Mouse (Mus musculus): ENCODE data around the gene Banp. TPM values are rescaled to one million over a fixed set of nuclear protein-coding genes. Genes with fewer than 3 reads are reported as not detected.
A peak's percentile ranks its signal among the peaks of the same experiment; 100 is the strongest.

The Banp gene
- total RNA-seq, 2 experiments from 2014 or later = 8.8 to 18.7 TPM

GRCm38 (mm10) chr8:121947047-121947752 is 2.4 kb upstream of the Banp start:
- TF ChIP-seq CTCF (IDR thresholded peaks at IDR 0.05) = no peak
- peak overlapping the region; percentile 78 for H3K27ac ChIP-seq
- intact Hi-C loops (cut with DNase I) = no loop called here
- no peak for DNase-seq
- H3K4me3 ChIP-seq = peak overlapping the region; percentile 60

- DNase-seq = peak; percentile 89
- intact Hi-C loops (cut with DNase I) = no loop called here
- no peak for TF ChIP-seq CTCF (IDR thresholded peaks at IDR 0.05)
- Histone ChIP-seq H3K27ac (peak overlapping the region; percentile 78), H3K4me3 (peak overlapping the region; percentile 60)
These were observed 1.8 kb upstream of the Banp start for GRCm38 (mm10) chr8:121947753-121948141.

- H3K27ac ChIP-seq = peak overlapping the region; percentile 78
- intact Hi-C loops (cut with DNase I) = no loop called here
- no peak for DNase-seq
- peak overlapping the region; percentile 60 for H3K4me3 ChIP-seq
- no peak for TF ChIP-seq CTCF (IDR thresholded peaks at IDR 0.05)
These were observed 1.0 kb upstream of the Banp start for GRCm38 (mm10) chr8:121948321-121949145.

GRCm38 (mm10) chr8:121949941-121950748 is 595 bp downstream of the Banp start:
- TF ChIP-seq CTCF (IDR thresholded peaks at IDR 0.05) = no peak
- peak; percentile 99 for DNase-seq
- intact Hi-C loops (cut with DNase I) = no loop called here
- H3K27ac ChIP-seq = peak overlapping the region; percentile 98
- peak overlapping the region; percentile 96 for H3K4me3 ChIP-seq

- Histone ChIP-seq H3K27ac (peak overlapping the region; percentile 98), H3K4me3 (peak overlapping the region; percentile 96)
- DNase-seq = peak; percentile 90
- intact Hi-C loops (cut with DNase I) = no loop called here
- peak; percentile 37; the same call in 1 of the 2 replicates for TF ChIP-seq CTCF (IDR thresholded peaks at IDR 0.05)
These were observed 1.5 kb downstream of the Banp start for GRCm38 (mm10) chr8:121950749-121951655.

- intact Hi-C loops (cut with DNase I) = no loop called here
- TF ChIP-seq CTCF (IDR thresholded peaks at IDR 0.05) = no peak
- peak overlapping the region; percentile 96 for H3K4me3 ChIP-seq
- peak overlapping the region; percentile 98 for H3K27ac ChIP-seq
- DNase-seq = peak; percentile 17
These were observed 2.1 kb downstream of the Banp start for GRCm38 (mm10) chr8:121951656-121952009.

- Histone ChIP-seq H3K4me3 (peak overlapping the region; percentile 96), H3K27ac (peak overlapping the region; percentile 98)
- intact Hi-C loops (cut with DNase I) = no loop called here
- TF ChIP-seq CTCF (IDR thresholded peaks at IDR 0.05) = no peak
- DNase-seq = peak; percentile 13
These were observed 2.6 kb downstream of the Banp start for GRCm38 (mm10) chr8:121952122-121952521.

GRCm38 (mm10) chr8:121952800-121953199 is 3.2 kb downstream of the Banp start:
- peak overlapping the region; percentile 98; the same call in 1 of the 2 replicates for H3K27ac ChIP-seq
- no peak for TF ChIP-seq CTCF (IDR thresholded peaks at IDR 0.05)
- no peak overlapping the region for H3K4me3 ChIP-seq
- DNase-seq = peak; percentile 13
- intact Hi-C loops (cut with DNase I) = no loop called here

- no peak for DNase-seq
- intact Hi-C loops (cut with DNase I) = no loop called here
- no peak for TF ChIP-seq CTCF (IDR thresholded peaks at IDR 0.05)
- H3K4me3 ChIP-seq = no peak overlapping the region
- peak overlapping the region; percentile 90 for H3K27ac ChIP-seq
These were observed 4.4 kb downstream of the Banp start for GRCm38 (mm10) chr8:121953821-121954545.

GRCm38 (mm10) chr8:121954981-121955555 is 5.5 kb downstream of the Banp start:
- DNase-seq = peak; percentile 51
- no peak for TF ChIP-seq CTCF (IDR thresholded peaks at IDR 0.05)
- peak overlapping the region; percentile 90 for H3K27ac ChIP-seq
- intact Hi-C loops (cut with DNase I) = no loop called here
- no peak overlapping the region; the same call in 1 of the 2 replicates for H3K4me3 ChIP-seq

All from gastrocnemius, adult 2 months (tissue).